Mouse (Mus musculus) liver, embryonic 11.5 days (tissue): ENCODE measurements around the gene Wsb2. TPM values are rescaled to one million over a fixed set of nuclear protein-coding genes. Genes with fewer than 3 reads are reported as not detected.

ENCODE experiments used
- ATAC-seq: fragments of 200-750 bp; cut with Nextera tagmentation; replicated peaks from 2 replicates; pipeline ENCODE4 v1.8.0; 2017; ENCODE audit warnings: moderate number of reproducible peaks, mild to moderate bottlenecking, moderate TSS enrichment, moderate library complexity; ENCODE audit not compliant: low FRiP score
- DNase-seq: peaks from one replicate; pipeline ENCODE4 v3.0.0-alpha.2; 2017; ENCODE audit warnings: low spot score
- H3K27ac ChIP-seq: fragments of 300-500 bp; sonication (generic); 2 replicates; pipeline ENCODE4 v1.5.1; 2014; ENCODE audit warnings: mild to moderate bottlenecking, low read depth, low read length, control low read depth
- H3K27me3 ChIP-seq: fragments of 300-500 bp; sonication (generic); replicated peaks from 2 replicates; pipeline ENCODE4 v1.6.1; 2014; ENCODE audit warnings: low read length, mixed read lengths; ENCODE audit not compliant: control insufficient read depth, insufficient read depth
- H3K36me3 ChIP-seq: fragments of 300-500 bp; sonication (generic); 2 replicates; pipeline ENCODE4 v1.6.1; 2014; ENCODE audit warnings: mild to moderate bottlenecking, low read length, moderate library complexity, mixed read lengths; ENCODE audit not compliant: control insufficient read depth, insufficient read depth
- H3K4me1 ChIP-seq: fragments of 300-500 bp; sonication (generic); replicated peaks from 2 replicates; pipeline ENCODE4 v1.6.1; 2014; ENCODE audit warnings: low read length, mixed read lengths; ENCODE audit not compliant: control insufficient read depth, insufficient read depth
- H3K4me2 ChIP-seq: fragments of 300-500 bp; sonication (generic); 2 replicates; pipeline ENCODE4 v1.6.1; 2014; ENCODE audit warnings: mild to moderate bottlenecking, control low read depth, moderate library complexity
- H3K4me3 ChIP-seq: fragments of 300-500 bp; sonication (generic); 2 replicates; pipeline ENCODE4 v1.5.1; 2014; ENCODE audit warnings: low read depth, low read length, control low read depth
- H3K9ac ChIP-seq: fragments of 300-500 bp; sonication (generic); 2 replicates; pipeline ENCODE4 v1.6.1; 2014; ENCODE audit warnings: low read depth, low read length, control low read depth
- H3K9me3 ChIP-seq: fragments of 300-500 bp; sonication (generic); 2 replicates; pipeline ENCODE4 v1.6.1; 2016; ENCODE audit warnings: low read length, inconsistent platforms, mixed read lengths; ENCODE audit not compliant: control insufficient read depth
- WGBS: fragments of 180-500 bp; shearing (Covaris S2); extraction: QIAGEN DNeasy Blood & Tissue Kit; methylation state at CpG from one replicate; pipeline ENCODE4 v1.1.7; 2014; 5-methylcytosine and 5-hydroxymethylcytosine counted together
- polyA plus RNA-seq: library from polyadenylated mRNA; unstranded; fragments of >200 nt; fragmentation: Nextera tagmentation; extraction: Ambion mirVana; gene quantifications from 2 replicates; pipeline ENCODE4 v1.2.1, GENCODE M21; 2014

The Wsb2 gene
- polyA plus RNA-seq, 1 experiment from 2014 or later = 36.3 TPM

DNA sequence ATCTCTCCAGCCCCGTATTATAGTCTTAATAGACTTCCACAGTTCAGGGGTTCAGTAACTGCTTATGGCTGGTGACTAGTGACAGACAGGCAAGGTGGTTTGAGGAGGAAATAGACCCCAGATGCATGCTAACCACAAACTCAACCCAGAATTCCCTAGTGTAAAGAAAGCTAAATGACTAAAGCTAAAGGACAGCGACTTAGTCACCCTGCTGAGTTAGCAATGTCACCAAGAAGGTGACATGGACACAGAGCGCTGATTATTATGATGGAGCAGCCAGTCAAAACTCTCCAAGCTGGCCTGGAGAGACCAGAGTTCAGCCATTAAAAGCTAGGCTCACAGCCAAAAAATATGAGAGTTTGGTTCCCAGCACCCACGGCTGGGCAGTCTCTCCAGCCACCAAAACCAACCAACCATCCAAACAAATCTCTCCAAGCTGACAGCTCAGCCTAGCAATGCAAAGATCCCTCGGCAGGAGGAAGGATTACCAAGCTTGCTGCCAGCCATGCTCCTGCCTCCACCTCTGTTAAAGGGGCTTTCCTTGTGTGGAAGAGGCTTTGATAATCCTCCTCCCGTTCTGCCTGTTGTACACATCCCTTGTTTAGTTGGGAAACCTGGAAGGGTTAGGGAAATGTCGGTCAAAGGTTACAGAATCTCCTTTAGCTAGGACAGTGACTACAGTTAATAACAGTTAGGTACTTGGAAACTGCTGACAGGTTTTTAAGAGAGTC, 2.6 kb downstream of the Wsb2 start:
- Histone ChIP-seq H3K27ac (peak overlapping the region; percentile 81), H3K4me3 (no peak overlapping the region), H3K4me2 (peak overlapping the region; percentile 52), H3K9ac (0 out of 2 replicates have a peak overlapping the region, but pooled peaks have one; percentile 20), H3K9me3 (no peaks in the 10 kb centered on the region), H3K4me1 (peaks cover 49% of the 10 kb centered on the region), H3K36me3 (peaks cover 2% of the 10 kb centered on the region; the same call in 1 of the 2 replicates), H3K27me3 (peaks cover 3% of the 10 kb centered on the region; the same call in 1 of the 2 replicates)
- ATAC-seq (no peak), DNase-seq (no peak)
- whole genome bisulfite sequencing = 44% methylated on average over 7 of the region's 7 CpGs

DNA sequence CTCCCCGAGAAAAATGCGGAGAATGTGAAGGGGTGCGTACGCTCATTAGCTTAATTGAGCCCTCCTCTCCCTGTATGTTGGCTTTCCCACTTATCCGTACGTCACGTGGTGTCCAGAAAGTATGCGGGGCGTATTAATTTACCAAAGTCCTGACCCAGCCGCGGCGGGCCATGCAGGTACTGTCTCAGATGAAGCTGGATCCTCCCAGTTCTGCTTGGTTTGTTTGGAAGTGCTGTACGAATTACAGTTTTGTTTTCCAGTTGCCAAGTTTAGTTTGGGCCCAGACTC, 3.1 kb downstream of the Wsb2 start:
- WGBS = 62% methylated on average over 13 of the region's 13 CpGs
- peaks cover 2% of the 10 kb centered on the region; the same call in 1 of the 2 replicates for H3K36me3 ChIP-seq
- peaks cover 49% of the 10 kb centered on the region for H3K4me1 ChIP-seq
- peak overlapping the region; percentile 81 for H3K27ac ChIP-seq
- ATAC-seq (no peak), DNase-seq (no peak)
- no peak overlapping the region for H3K9ac ChIP-seq
- H3K27me3 ChIP-seq = peaks cover 3% of the 10 kb centered on the region; the same call in 1 of the 2 replicates
- no peak overlapping the region for H3K4me3 ChIP-seq
- H3K4me2 ChIP-seq = peak overlapping the region; percentile 52
- no peaks in the 10 kb centered on the region for H3K9me3 ChIP-seq

DNA sequence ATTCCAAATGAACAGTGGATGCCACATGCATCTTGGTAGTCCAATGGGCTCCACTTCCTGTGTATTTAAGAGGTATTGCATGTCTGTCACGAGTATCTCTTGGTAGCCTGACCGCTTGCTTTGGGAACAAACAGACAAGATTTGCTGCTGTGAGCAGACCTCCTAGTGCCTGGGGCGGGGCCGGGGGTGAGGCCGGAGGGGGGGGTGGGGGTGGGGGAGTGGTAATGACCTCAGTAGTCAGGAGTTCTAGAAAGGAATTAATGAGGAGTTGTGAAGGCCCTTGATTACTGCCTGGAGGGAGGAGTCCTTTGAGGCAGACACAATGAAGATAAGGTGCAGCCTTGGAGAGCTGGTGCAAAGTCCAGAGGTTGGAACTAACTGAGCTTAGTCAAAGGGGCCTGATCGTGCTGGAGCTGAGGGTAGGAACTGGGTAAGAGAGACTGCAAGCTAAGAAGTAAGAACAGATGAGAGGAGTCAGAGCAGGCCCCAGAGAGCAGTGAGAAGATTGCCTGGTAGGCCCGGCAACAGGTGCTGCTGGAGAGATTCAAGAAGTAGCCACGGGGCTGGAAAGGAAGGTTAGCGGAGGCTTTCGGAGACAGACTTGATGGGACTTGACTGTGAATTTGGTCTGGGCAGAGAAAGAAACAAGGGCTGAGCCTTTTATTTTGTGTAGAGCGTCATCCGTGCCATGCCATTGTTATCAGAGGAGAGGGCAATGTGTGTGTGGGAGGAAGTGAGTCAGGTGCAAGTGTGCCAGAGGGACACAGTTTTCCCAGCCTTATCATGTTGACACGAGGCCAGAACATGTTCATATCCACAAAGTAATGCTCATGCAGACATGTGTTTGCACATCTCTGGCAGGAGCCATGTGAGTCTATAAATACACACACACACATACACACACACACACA, 3.8 kb downstream of the Wsb2 start:
- Histone ChIP-seq H3K9ac (peak overlapping the region; percentile 20; the same call in 1 of the 2 replicates), H3K27ac (peak overlapping the region; percentile 81), H3K4me1 (peaks cover 44% of the 10 kb centered on the region), H3K9me3 (no peaks in the 10 kb centered on the region), H3K27me3 (no peaks in the 10 kb centered on the region), H3K4me3 (no peak overlapping the region), H3K4me2 (peak overlapping the region; percentile 52), H3K36me3 (peaks cover 2% of the 10 kb centered on the region; the same call in 1 of the 2 replicates)
- DNase-seq (peak; percentile 61), ATAC-seq (peak; percentile 70)
- 33% methylated on average over 13 of the region's 13 CpGs for WGBS

DNA sequence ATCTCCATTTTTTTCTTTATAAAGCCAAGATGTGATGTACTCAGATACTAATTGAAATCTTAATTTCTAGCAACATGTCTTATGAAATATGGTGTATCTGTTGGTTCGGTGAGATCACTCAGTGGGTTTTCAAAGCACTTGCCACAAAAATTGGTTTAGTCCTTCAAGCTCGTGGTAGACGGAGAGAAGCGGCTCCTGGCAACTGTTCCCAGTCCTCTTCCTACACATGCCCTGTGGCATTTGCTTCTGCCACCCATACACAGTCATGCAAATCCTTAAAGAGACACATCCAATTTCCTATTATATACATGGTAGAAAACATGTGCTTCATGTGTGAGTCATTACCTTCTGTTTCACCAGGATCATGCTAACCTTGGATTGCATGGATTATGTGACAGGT, 4.5 kb downstream of the Wsb2 start:
- Histone ChIP-seq H3K4me3 (no peak overlapping the region), H3K9ac (no peak overlapping the region), H3K27ac (no peak overlapping the region), H3K9me3 (no peaks in the 10 kb centered on the region), H3K36me3 (peaks cover 2% of the 10 kb centered on the region; the same call in 1 of the 2 replicates), H3K4me1 (peaks cover 37% of the 10 kb centered on the region), H3K4me2 (no peak overlapping the region), H3K27me3 (no peaks in the 10 kb centered on the region)
- DNase-seq (no peak), ATAC-seq (no peak)
- 85% methylated on average over 4 of the region's 4 CpGs for WGBS

DNA sequence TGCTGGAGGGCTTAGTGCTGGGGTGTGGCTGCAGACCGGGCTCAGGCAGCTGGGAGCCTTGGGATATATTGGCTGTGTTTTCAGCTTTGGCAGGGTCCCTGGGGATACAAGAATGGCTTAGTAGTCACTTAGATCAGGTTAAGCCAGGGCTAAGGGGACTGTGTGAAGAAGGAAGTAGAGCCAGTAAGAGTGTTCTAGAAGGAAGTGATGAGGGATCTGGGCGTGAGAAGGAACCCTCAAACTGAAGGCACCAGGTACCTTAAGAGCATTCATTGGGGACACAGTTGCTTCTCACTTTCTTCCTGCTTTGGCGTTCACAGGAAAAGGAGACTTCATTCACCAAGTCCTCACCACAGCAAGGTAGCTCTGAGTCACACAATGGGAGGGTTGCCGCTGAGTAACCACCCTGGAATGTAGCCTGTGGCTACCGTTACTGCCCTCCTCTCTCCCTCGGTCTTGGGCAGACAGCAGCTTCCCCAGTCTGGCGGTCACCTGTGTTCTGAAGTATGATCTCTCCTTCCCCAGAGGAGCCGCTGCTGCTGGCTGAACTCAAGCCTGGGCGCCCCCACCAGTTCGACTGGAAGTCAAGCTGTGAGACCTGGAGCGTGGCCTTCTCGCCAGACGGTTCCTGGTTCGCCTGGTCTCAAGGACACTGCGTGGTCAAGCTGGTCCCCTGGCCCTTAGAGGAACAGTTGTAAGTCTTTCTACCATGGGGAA, 6.1 kb downstream of the Wsb2 start:
- H3K4me2 ChIP-seq = no peak overlapping the region
- H3K9me3 ChIP-seq = no peaks in the 10 kb centered on the region
- H3K36me3 ChIP-seq = peaks cover 2% of the 10 kb centered on the region; the same call in 1 of the 2 replicates
- H3K27me3 ChIP-seq = no peaks in the 10 kb centered on the region
- H3K27ac ChIP-seq = no peak overlapping the region
- no peak overlapping the region for H3K9ac ChIP-seq
- WGBS = 54% methylated on average over 15 of the region's 15 CpGs
- peaks cover 33% of the 10 kb centered on the region for H3K4me1 ChIP-seq
- ATAC-seq (no peak), DNase-seq (no peak)
- no peak overlapping the region for H3K4me3 ChIP-seq

DNA sequence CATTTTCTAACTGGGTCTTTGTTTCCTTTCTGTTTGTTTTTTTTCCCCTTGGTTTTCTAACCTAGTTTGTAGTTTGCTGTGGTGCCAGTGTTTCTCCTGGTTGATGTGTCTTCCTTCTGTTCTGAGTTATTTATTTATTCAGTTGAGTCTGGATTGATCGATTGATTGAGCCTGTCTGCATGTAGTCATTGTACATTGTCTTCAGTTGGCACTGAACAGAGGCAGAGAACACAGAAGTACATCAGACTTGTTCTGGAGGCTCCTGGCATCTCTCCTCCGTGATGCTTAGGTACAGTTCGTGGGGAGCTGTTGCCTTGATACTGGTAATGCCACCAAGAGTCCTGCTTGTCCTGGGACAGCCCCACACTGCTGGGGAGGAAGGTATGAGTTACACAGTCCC, 7.7 kb downstream of the Wsb2 start:
- H3K27ac ChIP-seq = no peak overlapping the region; the same call in 1 of the 2 replicates
- no peak for ATAC-seq
- H3K4me2 ChIP-seq = no peak overlapping the region
- no peaks in the 10 kb centered on the region for H3K27me3 ChIP-seq
- no peak for DNase-seq
- H3K36me3 ChIP-seq = peaks cover 5% of the 10 kb centered on the region
- H3K4me1 ChIP-seq = peaks cover 19% of the 10 kb centered on the region
- no peaks in the 10 kb centered on the region for H3K9me3 ChIP-seq
- H3K4me3 ChIP-seq = no peak overlapping the region
- WGBS = 84% methylated on average over 3 of the region's 3 CpGs
- no peak overlapping the region for H3K9ac ChIP-seq

DNA sequence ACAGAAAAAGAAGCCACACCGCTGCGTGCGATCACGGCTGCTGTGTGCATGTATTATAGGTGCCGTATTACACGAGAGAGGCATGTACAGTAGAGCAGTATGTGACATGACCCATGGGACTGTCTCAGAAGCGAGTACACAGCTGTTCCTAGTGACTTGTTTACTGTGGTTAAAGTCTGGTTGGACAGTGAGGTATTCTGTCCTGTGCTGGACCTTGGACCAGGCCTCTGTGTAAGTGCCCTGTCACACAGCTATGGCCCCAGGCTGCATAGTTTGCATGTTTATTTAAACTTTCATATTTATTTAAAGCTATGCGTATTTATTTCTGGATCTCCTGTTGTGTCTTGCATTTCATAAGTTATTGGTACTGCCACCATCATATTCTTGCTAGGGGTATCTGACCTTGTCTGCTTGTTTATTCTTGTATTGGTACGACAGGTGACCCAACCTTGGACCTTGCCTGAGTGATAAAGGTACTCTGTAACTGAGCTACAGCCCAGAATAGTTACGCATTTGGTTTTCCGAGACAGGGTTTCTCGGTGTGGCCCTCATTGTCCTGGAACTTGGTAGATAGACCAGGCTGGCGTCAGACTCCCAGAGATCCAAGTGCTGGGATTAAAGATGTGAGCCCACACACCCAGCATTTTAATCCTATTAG, 8.9 kb downstream of the Wsb2 start:
- Histone ChIP-seq H3K36me3 (peaks cover 11% of the 10 kb centered on the region), H3K27ac (peak overlapping the region; percentile 70), H3K27me3 (no peaks in the 10 kb centered on the region), H3K9ac (no peak overlapping the region), H3K4me3 (no peak overlapping the region), H3K4me1 (peaks cover 7% of the 10 kb centered on the region), H3K4me2 (peak overlapping the region; percentile 7; the same call in 1 of the 2 replicates), H3K9me3 (no peaks in the 10 kb centered on the region)
- WGBS = 83% methylated on average over 13 of the region's 13 CpGs
- ATAC-seq (peak; percentile 53), DNase-seq (no peak)

DNA sequence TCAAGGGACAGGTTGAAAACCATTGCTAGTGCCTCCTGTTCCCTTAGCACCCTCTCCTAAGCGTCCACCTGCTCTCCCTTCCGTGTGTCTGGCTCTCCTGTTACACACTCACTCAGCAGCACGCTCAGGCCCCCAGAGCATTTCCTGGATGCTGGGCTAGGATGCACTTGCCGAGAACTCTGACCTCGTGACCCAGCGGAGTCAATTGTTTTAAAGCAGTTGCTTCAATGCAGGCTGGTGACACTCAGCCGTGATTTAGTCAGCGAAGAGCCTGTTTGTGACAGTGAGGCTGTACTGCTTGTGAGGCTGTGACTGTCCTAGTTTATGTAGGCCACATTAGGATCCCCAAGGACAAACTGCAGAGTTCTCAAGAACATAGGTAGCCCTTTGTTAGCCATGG, 10.1 kb downstream of the Wsb2 start:
- DNase-seq = no peak
- H3K27me3 ChIP-seq = no peaks in the 10 kb centered on the region
- no peak for ATAC-seq
- no peak overlapping the region for H3K4me3 ChIP-seq
- no peak overlapping the region for H3K4me2 ChIP-seq
- H3K27ac ChIP-seq = no peak overlapping the region
- WGBS = 60% methylated on average over 8 of the region's 8 CpGs
- no peaks in the 10 kb centered on the region; the same call in 1 of the 2 replicates for H3K4me1 ChIP-seq
- no peak overlapping the region for H3K9ac ChIP-seq
- no peaks in the 10 kb centered on the region for H3K9me3 ChIP-seq
- peaks cover 17% of the 10 kb centered on the region for H3K36me3 ChIP-seq
